Mouse (Mus musculus): ENCODE data around the gene Emid1.

Gene Emid1

GRCm38 (mm10) chr11:5151680-5152337 lies at the start of gene Emid1:
Emid1 (minus strand) TSS chr11:5152257.
- no peak for DNase-seq

GRCm38 (mm10) chr11:5199879-5200278 lies 47.8 kb upstream of the Emid1 start:
- DNase-seq = no peak

- DNase-seq = no peak
Observed at GRCm38 (mm10) chr11:5197068-5197467, 45.0 kb upstream of the Emid1 start.

GRCm38 (mm10) chr11:5196583-5196982 lies 44.5 kb upstream of the Emid1 start:
- DNase-seq = no peak

GRCm38 (mm10) chr11:5193576-5193881 lies 41.5 kb upstream of the Emid1 start:
- DNase-seq = no peak

GRCm38 (mm10) chr11:5192840-5193575 lies 41.0 kb upstream of the Emid1 start:
- DNase-seq = no peak

GRCm38 (mm10) chr11:5192084-5192516 lies 40.0 kb upstream of the Emid1 start:
- no peak for DNase-seq

- no peak for DNase-seq
Observed at GRCm38 (mm10) chr11:5189239-5189933, 37.3 kb upstream of the Emid1 start.

- DNase-seq = no peak
Observed at GRCm38 (mm10) chr11:5188170-5188569, 36.1 kb upstream of the Emid1 start.

GRCm38 (mm10) chr11:5184832-5185231 lies 32.8 kb upstream of the Emid1 start:
- DNase-seq = no peak

- DNase-seq = no peak
Observed at GRCm38 (mm10) chr11:5184250-5184649, 32.2 kb upstream of the Emid1 start.

- no peak for DNase-seq
Observed at GRCm38 (mm10) chr11:5182870-5183269, 30.8 kb upstream of the Emid1 start.

- peak; percentile 55 for DNase-seq
Observed at GRCm38 (mm10) chr11:5181850-5182404, 29.9 kb upstream of the Emid1 start.

- DNase-seq = no peak
Observed at GRCm38 (mm10) chr11:5179391-5179790, 27.3 kb upstream of the Emid1 start.

- no peak for DNase-seq
Observed at GRCm38 (mm10) chr11:5177171-5177570, 25.1 kb upstream of the Emid1 start.

- no peak for DNase-seq
Observed at GRCm38 (mm10) chr11:5176685-5177084, 24.6 kb upstream of the Emid1 start.

GRCm38 (mm10) chr11:5175866-5176265 lies 23.8 kb upstream of the Emid1 start:
- no peak for DNase-seq

GRCm38 (mm10) chr11:5175141-5175540 lies 23.1 kb upstream of the Emid1 start:
- no peak for DNase-seq

GRCm38 (mm10) chr11:5172861-5173260 lies 20.8 kb upstream of the Emid1 start:
- no peak for DNase-seq

GRCm38 (mm10) chr11:5167311-5167710 lies 15.3 kb upstream of the Emid1 start:
- peak; percentile 38 for DNase-seq

- DNase-seq = peak; percentile 78
Observed at GRCm38 (mm10) chr11:5165471-5165916, 13.4 kb upstream of the Emid1 start.

- no peak for DNase-seq
Observed at GRCm38 (mm10) chr11:5164310-5164709, 12.3 kb upstream of the Emid1 start.

GRCm38 (mm10) chr11:5163421-5163820 lies 11.4 kb upstream of the Emid1 start:
- no peak for DNase-seq
